Mouse (Mus musculus) ovary, adult 2 months (tissue): ENCODE data around the gene Zfp600. TPM values are rescaled to one million over a fixed set of nuclear protein-coding genes. Genes with fewer than 3 reads are reported as not detected.

Experiments used
- polyA plus RNA-seq: library from polyadenylated mRNA; depleted of rRNA; stranded (reverse); fragments of >200 nt; gene quantifications from 2 replicates; pipeline ENCODE4 v1.2.3, GENCODE M21; 2012; rRNA removed

The Zfp600 gene
- not detected in 2 replicates for polyA plus RNA-seq

DNA sequence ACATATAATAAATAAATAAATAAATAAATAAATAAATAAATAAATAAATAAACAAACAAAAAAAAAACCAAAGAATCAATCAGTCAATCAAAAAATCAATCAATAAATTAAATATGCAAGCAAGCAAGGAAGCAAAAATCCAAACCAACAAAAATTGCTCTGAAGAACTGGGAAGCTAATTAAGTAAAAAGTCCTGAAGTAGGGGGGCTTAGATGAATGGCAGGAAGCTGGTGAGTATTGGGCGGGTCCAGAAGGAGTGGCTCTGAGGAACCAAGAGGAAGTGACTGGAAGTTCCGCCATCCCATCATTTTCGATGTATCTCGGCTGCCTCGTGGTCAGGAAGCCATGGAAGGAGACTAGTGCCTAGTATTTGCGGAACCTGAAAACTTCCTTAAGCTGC lies at the start of gene Zfp600:
Gene Zfp600 (plus strand): TSS at position 301 of the 400 bp plus-strand sequence.

Other genes with a start within 250 kb of the Zfp600 start
- gene Zfp987, start 59.5 kb upstream of the Zfp600 start, polyA plus RNA-seq, result not detected in 2 replicates